Mouse (Mus musculus) forebrain, embryonic 10.5 days (tissue): Measurements from ENCODE around the gene Ankrd34c. TPM values are rescaled to one million over a fixed set of nuclear protein-coding genes. Genes with fewer than 3 reads are reported as not detected.

Source experiments
- DNase-seq: peaks from one replicate; pipeline ENCODE4 v3.0.0-alpha.2; 2017; ENCODE audit warnings: low spot score; ENCODE audit errors: extremely low spot score
- H3K27ac ChIP-seq: fragments of 300-500 bp; sonication (generic); 2 replicates; pipeline ENCODE4 v1.5.1; 2016; ENCODE audit warnings: mild to moderate bottlenecking
- H3K27me3 ChIP-seq: fragments of 300-500 bp; sonication (generic); 2 replicates; pipeline ENCODE4 v1.6.1; 2016; ENCODE audit warnings: mild to moderate bottlenecking; ENCODE audit not compliant: poor library complexity, severe bottlenecking
- H3K36me3 ChIP-seq: fragments of 300-500 bp; sonication (generic); replicated peaks from 2 replicates; pipeline ENCODE4 v1.6.1; 2016; ENCODE audit warnings: mild to moderate bottlenecking, moderate library complexity
- H3K4me1 ChIP-seq: fragments of 300-500 bp; sonication (generic); 2 replicates; pipeline ENCODE4 v1.6.1; 2016
- H3K4me3 ChIP-seq: fragments of 300-500 bp; sonication (generic); 2 replicates; pipeline ENCODE4 v1.5.1; 2016; ENCODE audit warnings: mild to moderate bottlenecking, moderate library complexity
- H3K9me3 ChIP-seq: fragments of 300-500 bp; sonication (generic); 2 replicates; pipeline ENCODE4 v1.6.1; 2016; ENCODE audit warnings: mild to moderate bottlenecking, moderate library complexity
- WGBS: fragments of 180-500 bp; shearing (Covaris S2); methylation state at CpG from one replicate; pipeline ENCODE4 v1.1.7; 2016; 5-methylcytosine and 5-hydroxymethylcytosine counted together
- polyA plus RNA-seq: library from polyadenylated mRNA; unstranded; fragments of >200 nt; fragmentation: Nextera tagmentation; extraction: Ambion mirVana; gene quantifications from 2 replicates; pipeline ENCODE4 v1.2.1, GENCODE M21; 2016

Gene Ankrd34c
- polyA plus RNA-seq, 1 experiment from 2014 or later = not detected

DNA sequence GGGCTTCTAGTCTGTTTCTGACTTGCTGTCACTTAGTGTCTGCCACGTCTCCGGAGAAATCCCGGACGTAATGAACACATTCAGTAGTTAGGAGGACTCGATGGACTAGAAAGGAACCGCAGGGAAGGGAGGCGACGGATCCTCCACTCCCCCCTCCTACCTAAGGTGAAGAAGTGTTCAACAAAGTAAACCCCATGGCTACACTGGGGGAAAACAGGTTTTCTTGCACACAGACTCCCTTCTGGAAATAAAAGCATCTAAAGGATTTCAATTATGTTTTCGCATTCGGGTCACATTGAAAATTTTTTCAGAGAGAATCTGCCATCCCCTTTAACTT, 33.1 kb downstream of the Ankrd34c start:
- WGBS = 9% methylated on average over 10 of the region's 10 CpGs
- DNase-seq = no peak
- Histone ChIP-seq H3K36me3 (peaks cover 17% of the 10 kb centered on the region), H3K4me1 (peaks cover 17% of the 10 kb centered on the region), H3K27ac (peak overlapping the region; percentile 89), H3K9me3 (no peaks in the 10 kb centered on the region), H3K27me3 (no peaks in the 10 kb centered on the region), H3K4me3 (peak overlapping the region; percentile 58)

DNA sequence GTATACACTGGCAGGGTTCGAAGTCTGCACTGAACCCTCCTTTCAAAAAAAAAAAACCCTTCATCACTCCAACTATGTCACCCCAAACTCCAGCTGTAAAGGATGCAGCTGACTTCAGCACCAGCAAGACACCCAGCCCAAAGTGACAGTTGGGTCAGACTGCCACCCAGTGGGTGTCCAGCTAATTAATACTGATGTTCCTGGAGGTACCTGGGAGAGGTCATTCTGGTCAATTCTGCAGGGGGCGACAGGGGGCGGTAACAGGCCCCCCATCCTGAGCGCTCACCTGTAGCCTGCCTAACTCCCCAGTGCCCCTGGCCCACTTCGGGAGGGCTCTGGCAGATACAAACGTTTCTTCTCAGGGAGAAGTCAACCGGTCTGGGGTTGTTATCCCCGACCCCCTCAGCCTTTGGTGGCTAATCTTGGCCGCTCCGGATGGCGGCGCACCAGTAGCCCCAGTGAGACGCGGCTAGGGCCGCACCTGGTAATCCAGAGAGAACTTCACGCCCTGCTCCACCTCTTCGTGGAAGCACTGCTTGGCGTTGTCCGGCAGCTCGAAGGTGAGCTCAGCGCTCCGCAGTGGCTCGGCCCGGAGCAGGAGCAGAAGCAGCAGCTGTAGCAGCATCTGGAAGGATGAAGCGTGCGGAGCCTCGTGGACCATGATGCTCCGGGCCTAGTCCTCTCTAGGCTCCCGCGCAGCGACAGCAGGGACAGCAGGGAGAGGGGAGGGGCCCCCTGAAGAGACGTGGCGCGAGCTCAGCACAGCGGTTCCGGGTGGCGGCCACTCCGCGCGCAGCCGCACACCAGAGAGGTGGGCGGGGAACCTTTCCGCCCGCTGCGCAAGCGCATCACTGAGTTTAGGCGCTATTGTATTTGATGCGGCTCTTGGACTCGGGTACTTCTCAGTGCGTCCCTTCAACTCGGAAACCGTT, 33.7 kb downstream of the Ankrd34c start, which contains the start of gene Tmed3:
Tmed3 (minus strand) TSS at position 804 of the 932 bp plus-strand sequence.
- H3K27ac ChIP-seq = peak within 1 kb of the TSS; percentile 89
- WGBS = 2% methylated on average over 52 of the region's 52 CpGs
- peaks cover 17% of the 10 kb centered on the region for H3K4me1 ChIP-seq
- peak within 1 kb of the TSS; percentile 58 for H3K4me3 ChIP-seq
- H3K9me3 ChIP-seq = no peaks in the 10 kb centered on the region
- DNase-seq = peak; percentile 86
- H3K27me3 ChIP-seq = no peaks in the 10 kb centered on the region
- H3K36me3 ChIP-seq = peaks cover 23% of the 10 kb centered on the region

- 100% methylated on average over 2 of the region's 2 CpGs for WGBS
- no peak for DNase-seq
- Histone ChIP-seq H3K9me3 (no peaks in the 10 kb centered on the region), H3K36me3 (peaks cover 39% of the 10 kb centered on the region), H3K4me1 (peaks cover 17% of the 10 kb centered on the region), H3K27me3 (no peaks in the 10 kb centered on the region), H3K27ac (no peak overlapping the region), H3K4me3 (no peak overlapping the region)
These were observed 37.3 kb downstream of the Ankrd34c start for GRCm38 (mm10) chr9:89700910-89701457.

DNA sequence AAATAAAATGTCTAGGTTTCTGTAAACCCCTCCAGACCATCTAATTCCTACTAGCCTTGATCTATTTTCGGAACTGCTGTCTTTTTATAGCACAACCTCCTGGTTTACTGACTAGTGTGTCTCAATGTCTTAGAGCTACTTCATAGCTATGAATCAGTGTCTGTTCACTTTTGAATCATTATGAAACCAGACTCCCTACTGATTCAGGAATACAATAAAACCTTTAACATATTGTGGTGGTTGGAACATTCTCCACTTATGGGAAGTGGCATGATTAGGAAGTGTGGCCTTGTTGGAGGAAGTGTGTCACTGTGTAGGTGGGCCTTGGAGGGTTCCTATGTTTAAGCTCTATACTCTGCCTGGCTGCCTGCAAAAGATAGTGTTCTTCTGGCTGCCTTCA, 43.1 kb downstream of the Ankrd34c start:
- Histone ChIP-seq H3K36me3 (peaks cover 22% of the 10 kb centered on the region), H3K9me3 (no peaks in the 10 kb centered on the region), H3K4me3 (no peak overlapping the region), H3K27me3 (no peaks in the 10 kb centered on the region), H3K4me1 (no peaks in the 10 kb centered on the region), H3K27ac (no peak overlapping the region)
- no peak for DNase-seq
- WGBS = 84% methylated on average over 1 of the region's 1 CpGs

DNA sequence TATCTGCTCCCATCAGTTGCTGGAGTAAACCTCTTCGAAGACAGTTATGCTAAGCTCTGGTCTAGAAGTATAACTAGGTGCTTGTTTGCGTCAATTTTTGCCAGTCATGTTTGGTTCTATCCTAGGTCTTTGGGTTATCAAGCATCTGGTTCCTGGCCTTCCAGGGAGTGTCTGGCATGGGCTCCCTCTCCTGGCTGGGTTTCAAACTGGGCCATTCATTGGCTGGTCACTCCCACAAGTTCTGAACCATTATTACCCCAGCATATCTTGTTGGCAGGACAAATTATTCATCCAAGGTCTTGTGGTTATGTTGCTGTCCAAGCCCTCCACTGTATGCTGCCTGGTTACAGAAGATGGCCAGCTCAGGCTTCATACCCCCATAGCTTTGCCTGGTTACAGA, 44.6 kb downstream of the Ankrd34c start:
- Histone ChIP-seq H3K27me3 (no peaks in the 10 kb centered on the region), H3K4me3 (no peak overlapping the region), H3K36me3 (peaks cover 8% of the 10 kb centered on the region), H3K4me1 (no peaks in the 10 kb centered on the region), H3K27ac (no peak overlapping the region), H3K9me3 (no peaks in the 10 kb centered on the region)
- DNase-seq = no peak
- 99% methylated on average over 2 of the region's 2 CpGs for WGBS

DNA sequence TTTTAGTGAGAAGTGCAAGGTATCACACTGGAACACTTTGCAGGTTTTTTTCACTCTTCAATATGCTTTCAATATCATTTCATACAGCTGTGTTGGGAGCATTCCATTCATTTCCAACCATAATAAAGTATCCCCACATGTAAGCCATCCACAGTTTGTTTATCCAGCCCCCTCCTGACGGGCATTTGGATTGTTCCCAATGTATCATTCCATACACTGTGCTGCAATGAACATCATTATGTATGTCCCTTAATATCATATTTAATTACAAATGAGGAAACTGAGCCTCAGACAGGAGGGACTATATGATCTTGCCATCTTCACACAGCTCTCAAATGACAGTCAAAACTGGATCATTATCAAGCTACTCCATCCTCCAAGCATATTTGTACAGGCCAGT, 49.1 kb downstream of the Ankrd34c start:
- Histone ChIP-seq H3K27ac (no peak overlapping the region), H3K4me1 (no peaks in the 10 kb centered on the region), H3K27me3 (no peaks in the 10 kb centered on the region), H3K4me3 (no peak overlapping the region), H3K36me3 (no peaks in the 10 kb centered on the region), H3K9me3 (no peaks in the 10 kb centered on the region)
- WGBS = 83% methylated on average over 1 of the region's 1 CpGs
- no peak for DNase-seq

GRCm38 (mm10) chr9:89687503-89688226, 50.6 kb downstream of the Ankrd34c start:
- H3K27me3 ChIP-seq = no peaks in the 10 kb centered on the region
- no peak overlapping the region for H3K4me3 ChIP-seq
- H3K36me3 ChIP-seq = no peaks in the 10 kb centered on the region
- no peaks in the 10 kb centered on the region for H3K4me1 ChIP-seq
- H3K27ac ChIP-seq = no peak overlapping the region
- no peaks in the 10 kb centered on the region for H3K9me3 ChIP-seq
- no peak for DNase-seq
- 62% methylated on average over 10 of the region's 10 CpGs for WGBS

GRCm38 (mm10) chr9:89686262-89686661, 52.0 kb downstream of the Ankrd34c start:
- DNase-seq = no peak
- no peaks in the 10 kb centered on the region for H3K27me3 ChIP-seq
- H3K4me3 ChIP-seq = no peak overlapping the region
- WGBS = 75% methylated on average over 2 of the region's 2 CpGs
- H3K27ac ChIP-seq = no peak overlapping the region
- H3K4me1 ChIP-seq = no peaks in the 10 kb centered on the region
- H3K9me3 ChIP-seq = no peaks in the 10 kb centered on the region
- no peaks in the 10 kb centered on the region for H3K36me3 ChIP-seq

DNA sequence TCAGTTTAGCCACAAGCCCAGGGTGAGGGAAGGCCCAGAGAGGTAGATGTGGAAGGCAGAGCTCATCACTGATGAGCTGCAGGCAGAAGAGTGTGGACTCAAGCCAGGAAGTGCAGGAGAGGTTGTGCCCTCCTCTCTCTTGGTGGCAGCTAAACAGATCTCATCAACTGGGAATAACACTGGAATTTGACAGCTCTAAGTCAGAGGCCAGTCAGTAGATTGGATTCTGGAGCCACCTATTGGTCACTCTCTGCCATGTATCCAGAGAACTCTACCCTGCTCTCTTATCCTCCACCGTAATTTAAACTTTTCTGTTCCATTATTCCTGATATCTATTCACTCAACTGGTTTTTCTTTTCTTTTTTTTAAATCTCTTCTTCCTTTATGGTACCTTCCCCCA, 59.3 kb downstream of the Ankrd34c start:
- WGBS = 72% methylated on average over 1 of the region's 1 CpGs
- Histone ChIP-seq H3K27me3 (no peaks in the 10 kb centered on the region), H3K36me3 (no peaks in the 10 kb centered on the region), H3K9me3 (no peaks in the 10 kb centered on the region), H3K4me1 (no peaks in the 10 kb centered on the region), H3K4me3 (no peak overlapping the region), H3K27ac (no peak overlapping the region)
- no peak for DNase-seq

Other genes with a start within 250 kb of the Ankrd34c start
- 0.04 and 0.20 TPM in 2 replicates for gene Minar1, start 115.3 kb downstream of the Ankrd34c start, polyA plus RNA-seq
- gene Tmed3, start 33.4 kb downstream of the Ankrd34c start, polyA plus RNA-seq = 45.3 and 45.4 TPM in 2 replicates
- not detected in 2 replicates for gene Rasgrf1, start 171.4 kb upstream of the Ankrd34c start, polyA plus RNA-seq